19 mouse cellular contexts compared by ENCODE assay signal in genomic region chr12:102674123-102674522, GRCm38 (mm10). TPM values are rescaled to one million over a fixed set of nuclear protein-coding genes. Genes with fewer than 3 reads are reported as not detected.
A peak's percentile ranks its signal among the peaks of the same experiment; 100 is the strongest.
DNase-seq lines count a peak whose midpoint lies in the region; ATAC-seq and TF ChIP-seq lines count a peak whose summit lies in the region.
"Had no signal": no experiment of that assay in that cellular context is flagged by ENCODE, and none has a peak within 500 bp of the region (broad histone marks: within the 10 kb centered on the region; RNA-seq: fewer than 3 reads in every experiment).

No protein-coding gene starts in this region.

- no peaks in the 10 kb centered on the region for H3K79me2 ChIP-seq in heart, adult 2 months (replicated peaks; ENCODE audit: control insufficient read depth, insufficient read depth, low read length)

- TF ChIP-seq CTCF in heart, adult 2 months (IDR thresholded peaks at IDR 0.05), result no peak
- no peak for TF ChIP-seq CTCF in thymus, adult 2 months (IDR thresholded peaks at IDR 0.05; ENCODE audit: borderline replicate concordance, control insufficient read depth, extremely low read depth, insufficient read depth, low read length, poor library complexity)

- no peak for DNase-seq in heart, adult 2 months
- DNase-seq in heart, embryonic 10.5 days (ENCODE audit: low spot score), result no peak
- no peak for DNase-seq in thymus, adult 2 months
- DNase-seq in thymus, postnatal 10 days (ENCODE audit: low spot score in 2 of 2), result no peak
- DNase-seq in telencephalon, adult 2 months (ENCODE audit: low read depth, low spot score), result peak; percentile 58
- no peak for DNase-seq in layer of hippocampus, adult 11-12 months (ENCODE audit: low spot score)
- DNase-seq: B cell, adult 2 months; cerebellum, adult 11 months; cerebellum, postnatal 14 days; lung, postnatal 10 days; retina, postnatal 1 day had no signal

- TF ChIP-seq EP300 in heart, adult 2 months (IDR thresholded peaks at IDR 0.05; ENCODE audit: insufficient read depth, low read depth, low read length), result no peak

- no peak overlapping the region for H3K9ac ChIP-seq in heart, adult 2 months (ENCODE audit: low read depth, low read length)
- H3K9ac ChIP-seq: forebrain, embryonic 12.5 days; hindbrain, embryonic 12.5 days; limb, embryonic 15.5 days had no signal

- peaks cover 4% of the 10 kb centered on the region; the same call in 1 of the 2 replicates for H3K4me1 ChIP-seq in heart, adult 2 months (ENCODE audit: control insufficient read depth, insufficient read depth, low read length)
- peaks cover 7% of the 10 kb centered on the region for H3K4me1 ChIP-seq in heart, embryonic 10.5 days
- peaks cover 44% of the 10 kb centered on the region for H3K4me1 ChIP-seq in thymus, adult 2 months (replicated peaks; ENCODE audit: control insufficient read depth, insufficient read depth, low read length)

- intact Hi-C loops in heart, adult 2 months (cut with DNase I), result no loop called here

- WGBS in heart, adult 2 months, result 58% methylated on average over 13 of the region's 13 CpGs
- WGBS in heart, embryonic 10.5 days, result 80% methylated on average over 13 of the region's 13 CpGs
- 28% methylated on average over 13 of the region's 13 CpGs for WGBS in thymus, adult 2 months

- peak overlapping the region; percentile 17; the same call in 1 of the 2 replicates for H3K27ac ChIP-seq in heart, adult 2 months
- no peak overlapping the region for H3K27ac ChIP-seq in heart, embryonic 10.5 days
- H3K27ac ChIP-seq in thymus, adult 2 months (ENCODE audit: control insufficient read depth, insufficient read depth, low read length), result peak overlapping the region; percentile 79; the same call in 1 of the 2 replicates
- H3K27ac ChIP-seq: forebrain, embryonic 12.5 days; hindbrain, embryonic 12.5 days; kidney, postnatal 0 days; limb, embryonic 15.5 days had no signal

- H3K9me3 ChIP-seq in heart, embryonic 10.5 days, result no peaks in the 10 kb centered on the region
- H3K9me3 ChIP-seq: forebrain, embryonic 12.5 days; hindbrain, embryonic 12.5 days; limb, embryonic 15.5 days; megakaryocyte, embryonic 14.5 days had no signal

- no peak for TF ChIP-seq POLR2A in heart, adult 2 months (IDR thresholded peaks at IDR 0.05; ENCODE audit: insufficient read depth, low read depth, low read length)
- no peak for TF ChIP-seq POLR2A in thymus, adult 2 months (IDR thresholded peaks at IDR 0.05; ENCODE audit: control insufficient read depth, extremely low read depth, insufficient read depth, low read length, poor library complexity)

- H3K27me3 ChIP-seq in heart, adult 2 months (ENCODE audit: control insufficient read depth, insufficient read depth, low read length), result no peaks in the 10 kb centered on the region
- 0 out of 2 replicates have a peak, but pooled peaks cover 3% of the 10 kb centered on the region for H3K27me3 ChIP-seq in heart, embryonic 10.5 days (ENCODE audit: insufficient read depth, poor library complexity, severe bottlenecking)
- H3K27me3 ChIP-seq in thymus, adult 2 months (ENCODE audit: control insufficient read depth, insufficient read depth, low read length), result no peaks in the 10 kb centered on the region
- H3K27me3 ChIP-seq: forebrain, embryonic 12.5 days; hindbrain, embryonic 12.5 days; limb, embryonic 15.5 days; megakaryocyte, embryonic 14.5 days had no signal

- no peaks in the 10 kb centered on the region for H3K36me3 ChIP-seq in heart, adult 2 months (ENCODE audit: control insufficient read depth, insufficient read depth, low read length)
- no peaks in the 10 kb centered on the region for H3K36me3 ChIP-seq in heart, embryonic 10.5 days
- H3K36me3 ChIP-seq in thymus, adult 2 months (ENCODE audit: control insufficient read depth, insufficient read depth, low read length), result no peaks in the 10 kb centered on the region
- H3K36me3 ChIP-seq: limb, embryonic 15.5 days had no signal

- peak; percentile 24 for ATAC-seq in activated CD4-positive, CD25-positive, alpha-beta regulatory T cell, adult 4 months
- ATAC-seq: intestine, embryonic 16.5 days; midbrain, embryonic 16.5 days had no signal

- H3K4me3 ChIP-seq in heart, adult 2 months, result no peak overlapping the region
- H3K4me3 ChIP-seq in heart, embryonic 10.5 days, result no peak overlapping the region
- no peak overlapping the region for H3K4me3 ChIP-seq in thymus, adult 2 months (ENCODE audit: control insufficient read depth, insufficient read depth, low read length)
- H3K4me3 ChIP-seq: forebrain, embryonic 12.5 days; hindbrain, embryonic 12.5 days; limb, embryonic 15.5 days; megakaryocyte, embryonic 14.5 days had no signal

RNA-seq across cellular contexts. Expression of gene Itpk1, which starts 30.6 kb away (rescaled TPM):
- 1 to 10 TPM; 7.9 to 9.5 TPM for total RNA-seq in heart, adult 2 months (2021)
- 11.6 and 11.9 TPM in 2 replicates for polyA plus RNA-seq in heart, adult 2 months (2012; rRNA removed)
- polyA plus RNA-seq in heart, embryonic 10.5 days (2016; fragmentation: Nextera tagmentation; extraction: Ambion mirVana), result 3.5 and 4.8 TPM in 2 replicates
- polyA plus RNA-seq in thymus, adult 2 months (2012; rRNA removed), result 34.2 and 36.9 TPM in 2 replicates
- polyA plus RNA-seq in activated CD4-positive, CD25-positive, alpha-beta regulatory T cell, adult 4 months (2017; shearing (Covaris generic)), result 10 to 100 TPM; 16.2 to 18.4 TPM
